Mouse (Mus musculus) megakaryocyte, embryonic 14.5 days (primary cell): ENCODE measurements around the gene Fsd1.

Source experiments
- FLI1 ChIP-seq: IDR thresholded peaks from 2 replicates; pipeline ENCODE4 v1.6.1; 2012; ENCODE audit warnings: low read length, inconsistent platforms, mixed read lengths
- GATA1 ChIP-seq: IDR thresholded peaks from 3 replicates; pipeline ENCODE4 v1.6.1; 2012; ENCODE audit warnings: mixed read lengths, low read length, inconsistent platforms, borderline replicate concordance

GRCm38 (mm10) chr17:56010681-56011080, 24.4 kb downstream of the Fsd1 start:
- TF ChIP-seq GATA1 (no peak), FLI1 (no peak)
